In genomic region chr5:118763353-118763752, GRCm38 (mm10) we compare ENCODE assay signal across 8 mouse cellular contexts.
DNase-seq lines count a peak whose midpoint lies in the region; ATAC-seq and TF ChIP-seq lines count a peak whose summit lies in the region.

No protein-coding gene starts in this region.

- no peaks in the 10 kb centered on the region for H3K4me1 ChIP-seq in lung, postnatal 0 days (ENCODE audit: insufficient read depth, low read depth, low read length)
- H3K4me1 ChIP-seq in forebrain, embryonic 12.5 days = peaks cover under 1% of the 10 kb centered on the region

- intact Hi-C loops in gastrocnemius, postnatal 36 days (cut with DNase I) = loop anchor here (5.0 kb wide), 1 partner anchor 496 kb away; no protein-coding TSS in a partner anchor

- peaks cover 37% of the 10 kb centered on the region for H3K36me3 ChIP-seq in lung, postnatal 0 days (ENCODE audit: insufficient read depth, low read length)
- peaks cover 56% of the 10 kb centered on the region for H3K36me3 ChIP-seq in forebrain, embryonic 12.5 days (replicated peaks)

- WGBS in lung, postnatal 0 days = 57% methylated on average over 5 of the region's 5 CpGs
- 53% methylated on average over 5 of the region's 5 CpGs for WGBS in forebrain, embryonic 12.5 days

- H3K9ac ChIP-seq in lung, postnatal 0 days (replicated peaks; ENCODE audit: low read depth) = no peak overlapping the region
- H3K9ac ChIP-seq in forebrain, embryonic 12.5 days = no peak overlapping the region

- no peak overlapping the region for H3K4me2 ChIP-seq in lung, postnatal 0 days (replicated peaks; ENCODE audit: low read depth, low read length)
- no peak overlapping the region for H3K4me2 ChIP-seq in forebrain, embryonic 12.5 days

- no peak for TF ChIP-seq EP300 in lung, postnatal 0 days (IDR thresholded peaks at IDR 0.05)

- no peaks in the 10 kb centered on the region for H3K27me3 ChIP-seq in lung, postnatal 0 days (replicated peaks; ENCODE audit: insufficient read depth, low read length)
- H3K27me3 ChIP-seq in forebrain, embryonic 12.5 days = no peaks in the 10 kb centered on the region

- no peak overlapping the region for H3K27ac ChIP-seq in lung, postnatal 0 days (ENCODE audit: low read length)
- no peak overlapping the region for H3K27ac ChIP-seq in forebrain, embryonic 12.5 days

- peak; percentile 58 for TF ChIP-seq CTCF in lung, postnatal 0 days (IDR thresholded peaks at IDR 0.05)

- no peak overlapping the region for H3K4me3 ChIP-seq in lung, postnatal 0 days (ENCODE audit: low read depth, low read length)
- no peak overlapping the region for H3K4me3 ChIP-seq in forebrain, embryonic 12.5 days (replicated peaks)

- no peak for ATAC-seq in lung, postnatal 0 days
- ATAC-seq in forebrain, embryonic 12.5 days (ENCODE audit: low FRiP score) = no peak

- DNase-seq in gastrocnemius, adult 18-20 months (ENCODE audit: low spot score) = peak; percentile 23
- DNase-seq in gastrocnemius, postnatal 36 days = no peak
- peak; percentile 16 for DNase-seq in lung, postnatal 0 days (ENCODE audit: low spot score)
- no peak for DNase-seq in lung, postnatal 25 days (ENCODE audit: low spot score)
- DNase-seq in embryo, embryonic 10.5 days (ENCODE audit: low spot score) = peak; percentile 61
- DNase-seq in retina, postnatal 1 day = peak; percentile 58
- no peak for DNase-seq in layer of hippocampus, adult 11-12 months (ENCODE audit: low spot score)

- no peaks in the 10 kb centered on the region for H3K9me3 ChIP-seq in lung, postnatal 0 days (ENCODE audit: low read length)
- no peaks in the 10 kb centered on the region for H3K9me3 ChIP-seq in forebrain, embryonic 12.5 days

Comparison
In these comparisons a context has a peak if more than half of its experiments do, and no peak if none do; other contexts are left out.
1. DNase-seq: peak in gastrocnemius, adult 18-20 months (single experiment), lung, postnatal 0 days (single experiment), embryo, embryonic 10.5 days (single experiment) and retina, postnatal 1 day (single experiment); none in gastrocnemius, postnatal 36 days (0 of 2), lung, postnatal 25 days (single experiment) and layer of hippocampus, adult 11-12 months (single experiment).